Mouse (Mus musculus): ENCODE results near the gene Tbxas1. TPM values are rescaled to one million over a fixed set of nuclear protein-coding genes. Genes with fewer than 3 reads are reported as not detected.

Gene Tbxas1
- polyA plus RNA-seq, 1 experiment from 2014 or later: 0.37 TPM

- CTCF ChIA-PET: no interaction called here
- TF ChIP-seq CTCF (IDR thresholded peaks at IDR 0.05): no peak
- POLR2A ChIA-PET: interaction anchor here (1.2 kb wide), 1 partner anchor 20 kb away, joined by 4 read pairs; no protein-coding TSS in a partner anchor
- ATAC-seq: no peak
- in situ Hi-C loops (cut with MboI; ENCODE audit: low pct_unique_long_range_greater_than_20kb): no loop called here
- DNase-seq (ENCODE audit: low read depth, low spot score): no peak
- no peaks in the 10 kb centered on the region for H3K27me3 ChIP-seq
These were observed 16.8 kb downstream of the Tbxas1 start for GRCm38 (mm10) chr6:38892017-38892416.

GRCm38 (mm10) chr6:38893615-38894014, 18.4 kb downstream of the Tbxas1 start:
- ChIA-PET CTCF (no interaction called here), POLR2A (no interaction called here)
- DNase-seq (ENCODE audit: low read depth, low spot score): no peak
- no peak for ATAC-seq
- in situ Hi-C loops (cut with MboI; ENCODE audit: low pct_unique_long_range_greater_than_20kb): no loop called here
- no peaks in the 10 kb centered on the region for H3K27me3 ChIP-seq
- TF ChIP-seq CTCF (IDR thresholded peaks at IDR 0.05): no peak

GRCm38 (mm10) chr6:38900073-38900472, 24.9 kb downstream of the Tbxas1 start:
- TF ChIP-seq CTCF (IDR thresholded peaks at IDR 0.05): no peak
- DNase-seq (ENCODE audit: low read depth, low spot score) (no peak), ATAC-seq (no peak)
- CTCF ChIA-PET: no interaction called here
- POLR2A ChIA-PET: no interaction called here
- H3K27me3 ChIP-seq: no peaks in the 10 kb centered on the region
- in situ Hi-C loops (cut with MboI; ENCODE audit: low pct_unique_long_range_greater_than_20kb): loop anchor here (10.0 kb wide), 1 partner anchor 175 kb away; no protein-coding TSS in a partner anchor

GRCm38 (mm10) chr6:38900479-38901126, 25.4 kb downstream of the Tbxas1 start:
- DNase-seq (ENCODE audit: low read depth, low spot score): no peak
- H3K27me3 ChIP-seq: no peaks in the 10 kb centered on the region

GRCm38 (mm10) chr6:38901152-38901551, 25.9 kb downstream of the Tbxas1 start:
- ChIA-PET POLR2A (no interaction called here), CTCF (interaction anchor here (0.7 to 3.1 kb wide), 2 partner anchors 17 to 165 kb away, joined by 3 to 10 read pairs; no protein-coding TSS in a partner anchor)
- no peak for TF ChIP-seq CTCF (IDR thresholded peaks at IDR 0.05)
- no peak for DNase-seq (ENCODE audit: low read depth, low spot score)
- in situ Hi-C loops (cut with MboI; ENCODE audit: low pct_unique_long_range_greater_than_20kb): loop anchor here (10.0 kb wide), 1 partner anchor 176 kb away; no protein-coding TSS in a partner anchor
- ATAC-seq: no peak
- no peaks in the 10 kb centered on the region for H3K27me3 ChIP-seq

More at GRCm38 (mm10) chr6:38900479-38901126, 25.4 kb downstream of the Tbxas1 start:
- ATAC-seq: no peak
- ChIA-PET CTCF (interaction anchor here (0.7 to 3.1 kb wide), 2 partner anchors 17 to 164 kb away, joined by 3 to 10 read pairs; no protein-coding TSS in a partner anchor), POLR2A (no interaction called here)
- no peak for TF ChIP-seq CTCF (IDR thresholded peaks at IDR 0.05)
- in situ Hi-C loops (cut with MboI; ENCODE audit: low pct_unique_long_range_greater_than_20kb): loop anchor here (10.0 kb wide), 1 partner anchor 176 kb away; no protein-coding TSS in a partner anchor

- in situ Hi-C loops (cut with MboI; ENCODE audit: low pct_unique_long_range_greater_than_20kb): loop anchor here (10.0 kb wide), 1 partner anchor 177 kb away; no protein-coding TSS in a partner anchor
- ATAC-seq (no peak), DNase-seq (ENCODE audit: low read depth, low spot score) (no peak)
- TF ChIP-seq CTCF (IDR thresholded peaks at IDR 0.05): no peak
- CTCF ChIA-PET: interaction anchor here (3.1 kb wide), 1 partner anchor 165 kb away, joined by 10 read pairs; no protein-coding TSS in a partner anchor
- H3K27me3 ChIP-seq: no peaks in the 10 kb centered on the region
- POLR2A ChIA-PET: no interaction called here
These were observed 26.4 kb downstream of the Tbxas1 start for GRCm38 (mm10) chr6:38901636-38902035.

- in situ Hi-C loops (cut with MboI; ENCODE audit: low pct_unique_long_range_greater_than_20kb): loop anchor here (10.0 kb wide), 1 partner anchor 178 kb away; no protein-coding TSS in a partner anchor
- ChIA-PET CTCF (interaction anchor here (3.1 kb wide), 1 partner anchor 167 kb away, joined by 10 read pairs; no protein-coding TSS in a partner anchor), POLR2A (no interaction called here)
- TF ChIP-seq CTCF (IDR thresholded peaks at IDR 0.05): no peak
- no peak for DNase-seq (ENCODE audit: low read depth, low spot score)
- no peak for ATAC-seq
- H3K27me3 ChIP-seq: no peaks in the 10 kb centered on the region
These were observed 27.7 kb downstream of the Tbxas1 start for GRCm38 (mm10) chr6:38902820-38903439.

GRCm38 (mm10) chr6:38906005-38906404, 30.8 kb downstream of the Tbxas1 start:
- no peak for DNase-seq (ENCODE audit: low read depth, low spot score)
- in situ Hi-C loops (cut with MboI; ENCODE audit: low pct_unique_long_range_greater_than_20kb): loop anchor here (10.0 kb wide), 1 partner anchor 181 kb away; no protein-coding TSS in a partner anchor
- H3K27me3 ChIP-seq: no peaks in the 10 kb centered on the region
- CTCF ChIA-PET: interaction anchor here (1.0 to 1.2 kb wide), 2 partner anchors 169 to 170 kb away, joined by 3 read pairs; no protein-coding TSS in a partner anchor
- no peak for ATAC-seq
- no peak for TF ChIP-seq CTCF (IDR thresholded peaks at IDR 0.05)
- POLR2A ChIA-PET: no interaction called here

GRCm38 (mm10) chr6:38908401-38908800, 33.2 kb downstream of the Tbxas1 start:
- no peak for TF ChIP-seq CTCF (IDR thresholded peaks at IDR 0.05)
- in situ Hi-C loops (cut with MboI; ENCODE audit: low pct_unique_long_range_greater_than_20kb): loop anchor here (10.0 kb wide), 1 partner anchor 184 kb away; no protein-coding TSS in a partner anchor
- DNase-seq (ENCODE audit: low read depth, low spot score): no peak
- POLR2A ChIA-PET: no interaction called here
- no peak for ATAC-seq
- CTCF ChIA-PET: interaction anchor here (1.0 to 5.1 kb wide), 2 partner anchors 172 to 188 kb away, joined by 3 to 20 read pairs; no protein-coding TSS in a partner anchor
- H3K27me3 ChIP-seq: no peaks in the 10 kb centered on the region

GRCm38 (mm10) chr6:38910828-38911559, 35.8 kb downstream of the Tbxas1 start:
- peak; percentile 54 for ATAC-seq
- in situ Hi-C loops (cut with MboI; ENCODE audit: low pct_unique_long_range_greater_than_20kb): no loop called here
- CTCF ChIA-PET: interaction anchor here (0.7 to 5.1 kb wide), 14 partner anchors 33 to 261 kb away, joined by 3 to 20 read pairs (median 4); no protein-coding TSS in a partner anchor
- no peak for DNase-seq (ENCODE audit: low read depth, low spot score)
- POLR2A ChIA-PET: interaction anchor here (1.0 kb wide), 1 partner anchor 19 kb away, joined by 4 read pairs; no protein-coding TSS in a partner anchor
- no peaks in the 10 kb centered on the region for H3K27me3 ChIP-seq
- TF ChIP-seq CTCF (IDR thresholded peaks at IDR 0.05): peak; percentile 95

Measured in Patski (cell line).